ENCODE assay signal across 10 mouse cellular contexts in the genomic region with DNA sequence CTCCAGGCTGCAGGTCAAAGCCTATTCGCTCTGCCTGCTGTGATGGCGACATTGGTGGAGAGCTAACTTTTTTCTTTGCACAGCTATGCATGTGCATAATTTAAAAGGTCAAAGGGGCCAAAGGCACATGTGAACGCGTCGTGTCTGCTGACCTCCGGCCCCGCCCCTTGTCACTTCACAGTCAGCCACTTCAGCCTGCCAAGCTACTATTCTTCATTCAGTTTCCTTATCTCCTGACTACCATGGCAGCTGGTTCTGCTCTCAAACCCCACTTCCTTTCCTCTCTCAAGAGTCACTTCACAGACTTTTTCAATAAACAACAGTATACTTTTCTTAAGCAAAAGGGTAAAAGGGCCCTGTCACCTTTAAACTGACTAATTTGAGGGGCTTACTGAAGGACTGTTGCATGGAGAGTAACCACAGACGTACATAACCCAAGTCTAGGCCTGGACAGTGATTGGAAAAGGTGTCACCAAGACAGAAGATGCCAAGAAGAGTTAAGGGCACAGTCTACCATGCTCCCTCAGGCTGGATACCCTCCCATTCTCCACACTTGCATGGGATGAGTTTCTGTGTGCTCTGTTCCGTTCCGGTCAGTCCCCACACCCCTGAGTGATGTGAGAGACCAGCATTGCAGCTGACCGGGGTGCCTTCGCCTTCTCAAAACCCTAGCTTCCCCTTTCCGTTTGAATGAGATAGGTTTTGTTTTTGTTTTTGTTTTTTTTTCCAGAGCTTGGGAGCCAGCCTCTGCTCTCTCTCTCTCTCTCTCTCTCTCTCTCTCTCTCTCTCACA. TPM values are rescaled to one million over a fixed set of nuclear protein-coding genes. Genes with fewer than 3 reads are reported as not detected.
A peak's percentile ranks its signal among the peaks of the same experiment; 100 is the strongest.
DNase-seq lines count a peak whose midpoint lies in the region; ATAC-seq lines count a peak whose summit lies in the region.
"Had no signal": no experiment of that assay in that cellular context is flagged by ENCODE, and none has a peak within 500 bp of the region (broad histone marks: within the 10 kb centered on the region; RNA-seq: fewer than 3 reads in every experiment).

No protein-coding gene starts in this region.

- 0 out of 2 replicates have a peak overlapping the region, but pooled peaks have one; percentile 7 for H3K27ac ChIP-seq in kidney, embryonic 16.5 days (ENCODE audit: low read length)
- H3K27ac ChIP-seq in heart, embryonic 13.5 days (replicated peaks), result peak overlapping the region; percentile 86
- peak overlapping the region; percentile 86 for H3K27ac ChIP-seq in liver, embryonic 16.5 days (ENCODE audit: low read length)
- peak overlapping the region; percentile 21; the same call in 1 of the 2 replicates for H3K27ac ChIP-seq in stomach, embryonic 16.5 days (ENCODE audit: low read length)
- H3K27ac ChIP-seq: limb, embryonic 12.5 days had no signal

- no peak for ATAC-seq in kidney, embryonic 16.5 days (ENCODE audit: low FRiP score, low TSS enrichment)
- ATAC-seq in heart, embryonic 13.5 days (ENCODE audit: extremely low read depth, insufficient number of reproducible peaks, low FRiP score, low TSS enrichment), result no peak
- ATAC-seq in liver, embryonic 16.5 days (ENCODE audit: low read depth), result peak; percentile 39
- ATAC-seq in stomach, embryonic 16.5 days (ENCODE audit: insufficient read depth, low FRiP score), result 0 out of 2 replicates have a peak, but pooled peaks have one; percentile 22

- no peaks in the 10 kb centered on the region for H3K36me3 ChIP-seq in kidney, embryonic 16.5 days (ENCODE audit: insufficient read depth, low read length)
- H3K36me3 ChIP-seq in heart, embryonic 13.5 days, result no peaks in the 10 kb centered on the region
- H3K36me3 ChIP-seq in liver, embryonic 16.5 days (ENCODE audit: control insufficient read depth, insufficient read depth), result no peaks in the 10 kb centered on the region
- no peaks in the 10 kb centered on the region for H3K36me3 ChIP-seq in stomach, embryonic 16.5 days (ENCODE audit: control insufficient read depth, insufficient read depth, low read length)
- H3K36me3 ChIP-seq: limb, embryonic 12.5 days had no signal

- intact Hi-C loops in left cerebral cortex, postnatal 36 days (cut with DNase I), result no loop called here

- H3K4me3 ChIP-seq in kidney, embryonic 16.5 days (ENCODE audit: low read length), result no peak overlapping the region
- H3K4me3 ChIP-seq in heart, embryonic 13.5 days, result no peak overlapping the region
- no peak overlapping the region for H3K4me3 ChIP-seq in liver, embryonic 16.5 days (ENCODE audit: low read depth, low read length)
- no peak overlapping the region for H3K4me3 ChIP-seq in stomach, embryonic 16.5 days (replicated peaks; ENCODE audit: low read length)
- H3K4me3 ChIP-seq: limb, embryonic 12.5 days had no signal

- no peaks in the 10 kb centered on the region for H3K9me3 ChIP-seq in kidney, embryonic 16.5 days (ENCODE audit: low read length)
- H3K9me3 ChIP-seq in heart, embryonic 13.5 days, result no peaks in the 10 kb centered on the region
- H3K9me3 ChIP-seq in liver, embryonic 16.5 days (replicated peaks; ENCODE audit: control insufficient read depth, low read length), result no peaks in the 10 kb centered on the region
- no peaks in the 10 kb centered on the region for H3K9me3 ChIP-seq in stomach, embryonic 16.5 days (replicated peaks; ENCODE audit: control insufficient read depth, low read length)
- H3K9me3 ChIP-seq: limb, embryonic 12.5 days had no signal

- H3K4me2 ChIP-seq in kidney, embryonic 16.5 days (replicated peaks; ENCODE audit: low read depth, low read length), result no peak overlapping the region
- H3K4me2 ChIP-seq in heart, embryonic 13.5 days, result peak overlapping the region; percentile 18; the same call in 1 of the 2 replicates
- H3K4me2 ChIP-seq in liver, embryonic 16.5 days (ENCODE audit: low read depth, low read length), result no peak overlapping the region
- H3K4me2 ChIP-seq in stomach, embryonic 16.5 days (ENCODE audit: low read depth, low read length), result no peak overlapping the region
- H3K4me2 ChIP-seq: limb, embryonic 12.5 days had no signal

- 53% methylated on average over 13 of the region's 13 CpGs for WGBS in kidney, embryonic 16.5 days
- WGBS in heart, embryonic 13.5 days, result 27% methylated on average over 13 of the region's 13 CpGs
- 19% methylated on average over 13 of the region's 13 CpGs for WGBS in liver, embryonic 16.5 days (ENCODE audit: insufficient replicate concordance)
- 50% methylated on average over 13 of the region's 13 CpGs for WGBS in stomach, embryonic 16.5 days

- H3K4me1 ChIP-seq in kidney, embryonic 16.5 days (ENCODE audit: insufficient read depth, low read length), result peaks cover 29% of the 10 kb centered on the region
- peaks cover 47% of the 10 kb centered on the region for H3K4me1 ChIP-seq in heart, embryonic 13.5 days
- H3K4me1 ChIP-seq in liver, embryonic 16.5 days (ENCODE audit: control insufficient read depth, low read depth, low read length), result peaks cover 40% of the 10 kb centered on the region
- 0 out of 2 replicates have a peak, but pooled peaks cover 6% of the 10 kb centered on the region for H3K4me1 ChIP-seq in stomach, embryonic 16.5 days (ENCODE audit: control insufficient read depth, insufficient read depth, low read length)
- H3K4me1 ChIP-seq: limb, embryonic 12.5 days had no signal

- no peak overlapping the region for H3K9ac ChIP-seq in kidney, embryonic 16.5 days (replicated peaks; ENCODE audit: low read length)
- H3K9ac ChIP-seq in heart, embryonic 13.5 days, result no peak overlapping the region
- H3K9ac ChIP-seq in liver, embryonic 16.5 days (ENCODE audit: low read depth, low read length), result 0 out of 2 replicates have a peak overlapping the region, but pooled peaks have one; percentile 11
- H3K9ac ChIP-seq in stomach, embryonic 16.5 days (ENCODE audit: low read length), result no peak overlapping the region
- H3K9ac ChIP-seq: limb, embryonic 12.5 days had no signal

- no peak for DNase-seq in kidney, adult 8-10 months
- DNase-seq in cerebellum, postnatal 25 days, result no peak
- no peak for DNase-seq in left cerebral cortex, postnatal 36 days (ENCODE audit: low spot score in 2 of 2)
- no peak for DNase-seq in frontal cortex, postnatal 10 days (ENCODE audit: low spot score in 2 of 2)
- DNase-seq: cerebellum, adult 18-20 months had no signal

- H3K27me3 ChIP-seq in kidney, embryonic 16.5 days (ENCODE audit: insufficient read depth, low read length), result no peaks in the 10 kb centered on the region
- no peaks in the 10 kb centered on the region for H3K27me3 ChIP-seq in heart, embryonic 13.5 days (replicated peaks)
- H3K27me3 ChIP-seq in liver, embryonic 16.5 days (ENCODE audit: control insufficient read depth, insufficient read depth, low read depth, low read length), result no peaks in the 10 kb centered on the region
- no peaks in the 10 kb centered on the region for H3K27me3 ChIP-seq in stomach, embryonic 16.5 days (ENCODE audit: control insufficient read depth, insufficient read depth, low read length)
- H3K27me3 ChIP-seq: limb, embryonic 12.5 days had no signal

RNA-seq across cellular contexts. Expression of gene Ldha, which starts 10.3 kb away (rescaled TPM):
- polyA plus RNA-seq in kidney, embryonic 16.5 days (2015; fragmentation: Nextera tagmentation; extraction: Ambion mirVana), result 1,802 and 1,946 TPM in 2 replicates
- 2,723 and 3,293 TPM in 2 replicates for polyA plus RNA-seq in heart, embryonic 13.5 days (2015; fragmentation: Nextera tagmentation; extraction: Ambion mirVana)
- 2,014 and 2,183 TPM in 2 replicates for polyA plus RNA-seq in liver, embryonic 16.5 days (2015; fragmentation: Nextera tagmentation; extraction: Ambion mirVana)
- 1,904 and 2,036 TPM in 2 replicates for polyA plus RNA-seq in stomach, embryonic 16.5 days (2015; fragmentation: Nextera tagmentation; extraction: Ambion mirVana)
- 100 to 1,000 TPM; 352 to 416 TPM for total RNA-seq in left cerebral cortex, postnatal 36 days (2021)

RNA-seq across cellular contexts. Expression of gene Ldhc, which starts 30.0 kb away (rescaled TPM):
- polyA plus RNA-seq in kidney, embryonic 16.5 days (2015; fragmentation: Nextera tagmentation; extraction: Ambion mirVana), result 0.17 TPM in 1 of 2 replicates, not detected in the other
- not detected in 2 replicates for polyA plus RNA-seq in heart, embryonic 13.5 days (2015; fragmentation: Nextera tagmentation; extraction: Ambion mirVana)
- polyA plus RNA-seq in liver, embryonic 16.5 days (2015; fragmentation: Nextera tagmentation; extraction: Ambion mirVana), result 0.17 and 0.26 TPM in 2 replicates
- not detected in 2 replicates for polyA plus RNA-seq in stomach, embryonic 16.5 days (2015; fragmentation: Nextera tagmentation; extraction: Ambion mirVana)
- not detected for total RNA-seq in left cerebral cortex, postnatal 36 days (2021)
- polyA plus RNA-seq: limb, embryonic 12.5 days had no signal

RNA-seq across cellular contexts. Expression of gene Gtf2h1, which starts 35.1 kb away (rescaled TPM):
- 45.7 and 50.5 TPM in 2 replicates for polyA plus RNA-seq in kidney, embryonic 16.5 days (2015; fragmentation: Nextera tagmentation; extraction: Ambion mirVana)
- 28.5 and 29.7 TPM in 2 replicates for polyA plus RNA-seq in heart, embryonic 13.5 days (2015; fragmentation: Nextera tagmentation; extraction: Ambion mirVana)
- polyA plus RNA-seq in liver, embryonic 16.5 days (2015; fragmentation: Nextera tagmentation; extraction: Ambion mirVana), result 22.7 and 26.1 TPM in 2 replicates
- 50.0 and 51.6 TPM in 2 replicates for polyA plus RNA-seq in stomach, embryonic 16.5 days (2015; fragmentation: Nextera tagmentation; extraction: Ambion mirVana)
- 10 to 100 TPM; 36.9 to 40.3 TPM for total RNA-seq in left cerebral cortex, postnatal 36 days (2021)

RNA-seq across cellular contexts. Expression of gene Hps5, which starts 35.1 kb away (rescaled TPM):
- 30.9 and 34.4 TPM in 2 replicates for polyA plus RNA-seq in kidney, embryonic 16.5 days (2015; fragmentation: Nextera tagmentation; extraction: Ambion mirVana)
- polyA plus RNA-seq in heart, embryonic 13.5 days (2015; fragmentation: Nextera tagmentation; extraction: Ambion mirVana), result 9.7 and 10.8 TPM in 2 replicates
- polyA plus RNA-seq in liver, embryonic 16.5 days (2015; fragmentation: Nextera tagmentation; extraction: Ambion mirVana), result 7.2 and 7.4 TPM in 2 replicates
- 20.5 and 23.4 TPM in 2 replicates for polyA plus RNA-seq in stomach, embryonic 16.5 days (2015; fragmentation: Nextera tagmentation; extraction: Ambion mirVana)
- total RNA-seq in left cerebral cortex, postnatal 36 days (2021), result 10 to 100 TPM; 13.8 to 16.6 TPM

Comparison
In these comparisons a context has a peak if more than half of its experiments do, and no peak if none do; other contexts are left out.
1. ATAC-seq: peak in liver, embryonic 16.5 days (single experiment) and stomach, embryonic 16.5 days (single experiment); none in kidney, embryonic 16.5 days (single experiment) and heart, embryonic 13.5 days (single experiment).
2. H3K27ac ChIP-seq: peak in every context shown above with its lines; median percentile 86 in heart, embryonic 13.5 days; 86 in liver, embryonic 16.5 days; 21 in stomach, embryonic 16.5 days; 7 in kidney, embryonic 16.5 days.